Mouse (Mus musculus) ES-CJ7 (cell line): ENCODE data around the gene Sun3.

Experiments used
- DNase-seq: peaks from one replicate; pipeline ENCODE4 v3.0.0; 2011; ENCODE audit warnings: low read depth, low spot score

Gene Sun3

GRCm38 (mm10) chr11:9048703-9049060, at the start of gene Sun3:
Gene Sun3, minus strand, starts transcription at chr11:9048991.
- no peak for DNase-seq

- DNase-seq = no peak
These were observed 27.7 kb upstream of the Sun3 start for GRCm38 (mm10) chr11:9076444-9076843.

- DNase-seq = no peak
These were observed 11.7 kb upstream of the Sun3 start for GRCm38 (mm10) chr11:9060484-9060883.

GRCm38 (mm10) chr11:9060029-9060428, 11.2 kb upstream of the Sun3 start:
- DNase-seq = no peak

GRCm38 (mm10) chr11:9057711-9058110, 8.9 kb upstream of the Sun3 start:
- DNase-seq = no peak

GRCm38 (mm10) chr11:9056937-9057336, 8.1 kb upstream of the Sun3 start:
- no peak for DNase-seq

- no peak for DNase-seq
These were observed 3.1 kb upstream of the Sun3 start for GRCm38 (mm10) chr11:9051895-9052294.

- DNase-seq = no peak
These were observed 1.4 kb upstream of the Sun3 start for GRCm38 (mm10) chr11:9050241-9050640.

- DNase-seq = peak; percentile 93
These were observed 634 bp downstream of the Sun3 start, which contains the start of gene Gm11992 for GRCm38 (mm10) chr11:9048011-9048702. Gene Gm11992, plus strand, starts transcription at chr11:9048594.

GRCm38 (mm10) chr11:9047044-9047443, 1.7 kb downstream of the Sun3 start:
- no peak for DNase-seq

- DNase-seq = no peak
These were observed 2.2 kb downstream of the Sun3 start for GRCm38 (mm10) chr11:9046546-9046945.

- no peak for DNase-seq
These were observed 17.3 kb downstream of the Sun3 start for GRCm38 (mm10) chr11:9031530-9031929.

- no peak for DNase-seq
These were observed 23.6 kb downstream of the Sun3 start for GRCm38 (mm10) chr11:9025211-9025610.

GRCm38 (mm10) chr11:9024782-9025181, 24.0 kb downstream of the Sun3 start:
- no peak for DNase-seq

- DNase-seq = no peak
These were observed 28.6 kb downstream of the Sun3 start for GRCm38 (mm10) chr11:9020207-9020606.

GRCm38 (mm10) chr11:9018491-9019267, 30.1 kb downstream of the Sun3 start:
- DNase-seq = no peak

GRCm38 (mm10) chr11:9014740-9015139, 34.1 kb downstream of the Sun3 start:
- DNase-seq = no peak

- no peak for DNase-seq
These were observed 37.4 kb downstream of the Sun3 start for GRCm38 (mm10) chr11:9011348-9011747.

- DNase-seq = peak; percentile 87
These were observed 37.9 kb downstream of the Sun3 start, which contains the start of gene Hus1 for GRCm38 (mm10) chr11:9010853-9011339. Gene Hus1, minus strand, starts transcription at chr11:9011191.

GRCm38 (mm10) chr11:9010416-9010815, 38.4 kb downstream of the Sun3 start:
- DNase-seq = peak; percentile 69

- no peak for DNase-seq
These were observed 40.0 kb downstream of the Sun3 start for GRCm38 (mm10) chr11:9008761-9009160.

GRCm38 (mm10) chr11:8988084-8988483, 60.7 kb downstream of the Sun3 start:
- DNase-seq = no peak

GRCm38 (mm10) chr11:8986058-8986457, 62.7 kb downstream of the Sun3 start:
- peak; percentile 30 for DNase-seq
